Mouse (Mus musculus): Measurements from ENCODE around the gene Gla.
A peak's percentile ranks its signal among the peaks of the same experiment; 100 is the strongest.
"Not testable (repeated sequence)": the region's sequence is repeated elsewhere in the genome, so short reads cannot be mapped to it uniquely, and the experiment has no call there.

Gene Gla

GRCm38 (mm10) chrX:134588261-134588660 lies 12.7 kb downstream of the Gla start:
- DNase-seq (ENCODE audit: low read depth, low spot score) = no peak

DNA sequence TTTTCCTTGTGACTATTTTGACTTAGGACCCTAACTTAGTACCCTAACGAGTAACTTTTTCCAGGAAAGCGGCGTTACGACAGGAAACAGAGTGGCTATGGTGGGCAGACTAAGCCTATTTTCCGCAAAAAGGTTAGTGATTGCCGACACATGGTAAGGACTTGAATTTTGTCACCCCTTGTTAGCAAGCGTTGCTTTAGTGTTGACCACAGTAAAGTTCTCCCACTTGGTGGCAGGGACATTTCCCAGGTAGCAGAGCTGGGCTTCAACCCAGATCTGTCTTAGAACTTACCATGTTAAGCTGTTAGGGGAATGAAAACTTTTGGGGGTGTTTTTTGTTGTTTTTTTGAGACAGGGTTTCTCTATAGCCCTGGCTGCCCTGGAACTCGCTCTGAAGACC lies 14.5 kb downstream of the Gla start:
- no peak for DNase-seq (ENCODE audit: low read depth, low spot score)

DNA sequence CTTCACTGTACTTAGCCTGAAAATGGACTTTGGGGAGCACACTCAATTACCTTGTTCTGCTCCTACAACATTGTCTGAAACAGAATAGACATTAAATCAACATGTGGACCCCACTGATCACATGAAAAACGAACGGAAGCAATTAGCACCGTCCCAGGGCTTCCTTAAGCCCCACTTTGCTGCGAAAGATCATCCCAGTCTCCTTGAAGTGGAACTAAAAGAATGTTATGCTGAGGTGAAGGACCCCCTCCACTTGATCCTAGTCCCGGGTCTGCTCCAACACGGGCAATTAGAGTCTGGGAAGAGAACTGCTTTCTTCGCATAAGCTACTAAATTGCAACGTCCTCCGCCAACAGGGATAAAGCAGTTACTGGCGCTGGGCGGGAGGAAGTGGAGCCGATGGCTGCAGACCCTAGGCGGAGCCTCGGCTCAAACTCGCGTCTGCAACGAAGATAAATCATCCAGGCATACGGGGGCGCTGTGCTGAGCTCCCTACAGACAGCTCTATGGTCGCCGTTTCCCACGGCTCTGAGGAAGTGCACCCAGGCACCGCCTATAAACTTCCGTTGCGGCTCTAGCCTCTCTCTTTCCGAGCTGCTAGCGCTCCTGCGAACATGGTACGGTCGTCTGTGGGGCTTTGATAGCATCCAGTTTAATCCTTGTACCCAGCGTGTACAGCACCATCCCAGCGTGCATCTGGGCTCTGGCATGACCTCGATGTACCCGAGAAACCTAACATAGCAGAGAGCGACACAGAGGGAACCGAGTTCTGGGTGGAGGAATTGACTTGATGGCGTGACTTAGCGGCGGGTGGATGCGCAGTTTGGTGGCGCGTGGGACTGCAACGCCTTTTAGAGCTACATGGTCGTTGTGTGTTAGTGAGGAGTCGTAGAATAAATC lies 15.6 kb downstream of the Gla start, which contains the start of gene Rpl36a:
Gene Rpl36a (plus strand): TSS at position 552 of the 900 bp plus-strand sequence.
- peak; percentile 91 for DNase-seq (ENCODE audit: low read depth, low spot score)

DNA sequence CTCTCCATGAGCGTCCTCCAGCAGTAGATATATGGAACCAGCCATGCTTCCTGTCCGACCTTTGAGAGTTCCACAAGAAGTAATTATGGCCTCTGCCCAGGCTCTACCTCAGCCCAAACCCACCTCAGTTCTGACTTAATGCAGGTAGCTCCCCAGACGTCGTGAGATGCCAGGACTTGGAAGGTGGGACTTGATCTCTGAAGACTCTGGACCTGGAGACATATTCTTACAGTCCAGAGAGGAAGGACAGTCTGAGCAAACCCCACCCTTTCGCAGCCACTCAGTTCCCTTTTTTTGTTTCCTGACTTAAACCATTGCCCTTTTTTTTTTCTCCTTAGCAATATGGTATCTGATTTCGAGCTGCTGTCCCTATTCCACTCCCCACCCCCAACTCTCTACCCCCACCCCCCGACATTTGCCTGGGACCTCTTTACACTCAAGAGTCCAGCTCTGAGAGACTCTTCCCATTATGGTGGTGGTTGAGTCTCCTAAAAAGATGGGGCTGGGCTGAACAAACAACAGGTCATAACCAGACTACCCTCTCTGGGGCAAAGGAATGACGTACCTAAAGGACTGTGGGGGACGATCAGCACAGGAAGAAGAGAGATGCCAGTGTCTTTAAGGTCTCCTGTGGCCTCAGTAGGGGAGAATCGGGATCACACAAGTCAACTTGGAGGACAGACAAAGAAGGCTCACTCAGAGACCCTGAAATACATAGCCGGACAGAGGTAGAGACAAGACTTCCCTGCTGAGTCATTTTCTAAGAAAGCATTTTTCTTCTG lies 17.8 kb downstream of the Gla start, which contains the start of gene Btk:
Gene Btk (minus strand): TSS at position 683 of the 782 bp plus-strand sequence.
- DNase-seq (ENCODE audit: low read depth, low spot score) = no peak

GRCm38 (mm10) chrX:134582270-134582669 lies 18.7 kb downstream of the Gla start:
- DNase-seq (ENCODE audit: low read depth, low spot score) = no peak

GRCm38 (mm10) chrX:134580528-134581305 lies 20.2 kb downstream of the Gla start:
- DNase-seq (ENCODE audit: low read depth, low spot score) = no peak

DNA sequence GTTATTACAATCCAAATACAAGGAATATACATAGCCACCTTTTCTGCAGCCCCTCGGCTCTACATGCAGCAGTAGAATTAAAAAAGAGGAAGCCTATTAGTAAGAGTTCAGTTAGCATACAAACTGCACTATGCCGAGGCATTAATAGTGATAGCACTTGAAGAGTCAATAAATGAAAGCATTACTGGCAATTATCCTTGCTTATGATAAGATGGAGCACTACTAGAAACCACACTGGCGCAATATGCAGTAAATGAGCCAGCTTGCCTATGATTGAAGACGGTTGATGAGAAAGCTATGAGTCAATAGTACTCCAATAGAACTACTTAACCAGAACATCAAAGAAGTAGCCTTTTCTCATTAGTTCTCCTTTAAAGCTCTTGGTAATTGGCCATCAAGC lies 23.0 kb downstream of the Gla start:
- no peak for DNase-seq (ENCODE audit: low read depth, low spot score)

DNA sequence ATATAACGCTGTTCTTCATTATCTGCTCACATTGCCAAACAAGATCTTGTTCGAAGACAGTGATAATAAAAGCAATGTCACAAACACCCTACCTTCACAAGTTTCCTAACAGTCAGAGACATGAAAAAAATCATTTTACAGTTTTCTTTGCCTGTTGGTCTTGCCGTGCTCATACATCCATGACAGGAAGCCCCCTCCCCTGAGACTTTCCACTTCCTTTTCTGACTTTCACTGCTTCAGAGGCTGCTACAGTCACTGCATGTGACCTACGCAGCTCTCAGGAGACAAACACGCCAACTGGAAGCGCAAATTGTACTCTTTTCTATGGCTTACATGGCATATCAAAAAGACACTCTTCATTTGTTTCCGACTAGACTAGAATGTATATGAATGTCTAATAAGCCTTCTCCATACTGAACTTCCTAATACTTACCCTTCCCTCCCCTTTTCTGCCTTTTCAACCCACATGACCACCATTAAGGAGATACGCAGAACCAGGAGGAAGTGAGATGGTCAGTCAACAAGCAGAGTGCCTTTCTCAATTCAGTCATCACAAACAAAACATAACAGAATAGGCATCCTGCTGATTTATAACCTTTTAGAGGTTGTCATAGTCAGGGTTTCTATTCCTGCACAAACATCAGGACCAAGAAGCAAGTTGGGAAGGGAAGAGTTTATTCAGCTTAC lies 34.2 kb downstream of the Gla start:
- no peak for DNase-seq (ENCODE audit: low read depth, low spot score)

- no peak for DNase-seq (ENCODE audit: low read depth, low spot score)
Measured at GRCm38 (mm10) chrX:134564326-134564725, 36.6 kb downstream of the Gla start.

DNA sequence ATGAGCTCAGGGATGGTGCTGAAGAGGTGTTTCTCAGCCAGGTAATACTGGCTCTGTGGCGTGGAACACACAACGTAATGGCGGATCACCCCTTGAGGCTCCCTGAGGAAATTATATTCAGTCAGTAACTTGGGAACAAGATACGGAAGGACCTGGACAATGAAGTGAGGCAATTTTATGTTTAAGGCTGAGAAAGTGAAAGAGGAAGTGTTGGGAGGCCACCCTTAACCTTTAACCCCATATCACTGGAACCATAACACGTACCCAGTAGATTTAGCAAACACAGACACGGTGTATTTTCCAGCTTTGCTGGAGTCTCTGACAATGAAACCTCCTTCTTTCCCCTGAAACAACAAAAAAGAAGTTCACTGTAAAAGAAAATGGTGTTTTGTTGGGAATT lies 46.5 kb downstream of the Gla start:
- DNase-seq (ENCODE audit: low read depth, low spot score) = no peak

DNA sequence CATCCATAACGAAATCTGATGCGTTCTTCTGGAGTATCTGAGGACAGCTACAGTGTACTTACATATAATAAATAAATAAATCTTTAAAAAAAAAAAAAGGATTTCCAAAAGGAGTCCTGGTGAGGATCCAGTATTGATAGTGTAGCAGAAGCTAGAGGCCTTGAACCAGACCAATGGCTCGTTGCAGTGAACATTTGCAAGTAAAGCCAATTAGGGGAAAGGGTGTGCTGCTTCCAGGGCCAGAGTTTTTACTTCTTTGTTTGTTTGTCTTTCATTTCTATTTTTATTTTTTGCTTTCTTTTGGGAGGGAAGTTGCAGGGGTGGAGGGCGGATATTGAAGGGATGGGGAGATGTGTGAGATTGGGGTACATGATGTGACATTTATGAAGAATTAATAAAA lies 47.6 kb downstream of the Gla start:
- DNase-seq (ENCODE audit: low read depth, low spot score) = no peak

DNA sequence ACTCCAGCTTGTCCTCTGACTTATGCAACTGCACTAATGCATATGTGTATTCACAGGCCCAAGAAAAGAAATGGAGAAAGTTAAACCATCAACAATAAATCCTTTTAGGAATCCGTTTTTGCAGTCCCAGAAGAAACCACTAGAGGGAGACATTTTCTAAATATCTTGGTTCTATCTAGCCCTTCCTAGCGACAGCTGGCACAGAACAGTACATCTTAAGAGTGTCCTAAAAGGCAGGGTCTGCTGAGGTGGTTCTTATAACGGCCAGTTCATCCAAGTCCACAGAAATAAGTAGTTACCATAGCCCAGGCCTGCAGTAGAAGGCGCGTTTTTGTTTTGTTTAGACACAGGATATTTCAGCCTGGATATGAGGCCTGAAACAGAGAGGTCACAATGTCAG lies 50.0 kb downstream of the Gla start:
- peak; percentile 27 for DNase-seq (ENCODE audit: low read depth, low spot score)

- DNase-seq (ENCODE audit: low read depth, low spot score) = no peak
Measured at GRCm38 (mm10) chrX:134547330-134547729, 53.6 kb downstream of the Gla start.

- DNase-seq (ENCODE audit: low read depth, low spot score) = no peak
Measured at GRCm38 (mm10) chrX:134541955-134542308, 59.0 kb downstream of the Gla start.

DNA sequence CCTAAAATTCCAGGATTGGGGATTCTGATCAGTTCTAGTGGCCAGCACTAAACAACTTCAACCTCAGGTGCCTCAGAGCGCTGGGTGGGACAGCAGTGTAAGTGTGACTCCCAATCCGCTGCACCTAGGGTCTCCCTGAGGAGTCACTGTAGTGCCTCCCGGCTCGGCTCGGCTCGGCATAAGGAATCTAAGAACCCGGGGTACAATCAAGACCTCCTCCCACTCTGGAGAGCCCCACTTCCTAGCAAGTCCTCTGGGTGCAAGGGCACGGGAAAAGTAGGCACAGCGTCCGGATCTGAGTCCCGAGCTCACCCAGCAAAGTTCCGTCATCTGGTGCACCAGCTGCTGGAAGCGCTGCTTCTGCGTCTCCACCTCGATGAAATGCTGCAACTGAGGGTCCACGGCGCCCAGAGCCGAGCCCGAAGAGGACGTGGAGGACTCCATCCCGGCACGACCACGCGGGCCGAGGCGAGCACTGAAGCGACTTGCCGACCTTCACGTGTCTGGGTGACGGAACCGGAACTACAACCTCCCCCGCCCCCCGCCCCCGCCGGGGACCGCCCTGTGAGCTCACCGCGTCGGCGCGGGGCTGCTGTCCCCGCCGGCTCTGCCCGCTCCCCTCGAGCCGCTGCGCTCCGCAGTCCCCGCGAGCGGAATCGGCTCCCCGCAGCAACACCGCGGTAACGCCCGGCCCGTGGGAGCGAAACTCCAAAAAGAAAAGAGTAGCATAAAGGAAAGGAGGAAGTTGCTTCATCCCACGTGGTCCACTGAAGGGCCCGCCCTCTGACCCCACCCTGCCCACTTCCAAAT lies 59.6 kb downstream of the Gla start, which contains the start of gene Timm8a1:
Gene Timm8a1 (minus strand): TSS at position 721 of the 810 bp plus-strand sequence.
- DNase-seq (ENCODE audit: low read depth, low spot score) = no peak

- DNase-seq (ENCODE audit: low read depth, low spot score) = no peak
Measured at GRCm38 (mm10) chrX:134540414-134541135, 60.4 kb downstream of the Gla start.

GRCm38 (mm10) chrX:134539795-134540194 lies 61.1 kb downstream of the Gla start:
- DNase-seq (ENCODE audit: low read depth, low spot score) = not testable (repeated sequence)

All from telencephalon, adult 2 months (tissue).